Mouse (Mus musculus) CH12.LX (cell line): Measurements from ENCODE around the gene Fryl. TPM values are rescaled to one million over a fixed set of nuclear protein-coding genes. Genes with fewer than 3 reads are reported as not detected.

Source experiments
- DNase-seq: peaks from one replicate; pipeline ENCODE4 v3.0.0-alpha.2; 2013; ENCODE audit errors: extremely low read depth
- H3K27ac ChIP-seq: 2 replicates; pipeline ENCODE4 v1.5.1; 2012; ENCODE audit warnings: low read depth, mild to moderate bottlenecking, control low read depth, moderate library complexity; ENCODE audit not compliant: insufficient read depth
- H3K27me3 ChIP-seq: replicated peaks from 2 replicates; pipeline ENCODE3; 2012; ENCODE audit warnings: inconsistent platforms
- H3K36me3 ChIP-seq, 2 experiments: replicated peaks in 1 of 2; 2 replicates each; pipeline versions ENCODE3 to v1.6.1; 2012; ENCODE audit warnings: inconsistent platforms in 1 of 2, low read length in 1 of 2, mild to moderate bottlenecking in 1 of 2, mixed read lengths in 1 of 2, moderate library complexity in 1 of 2; ENCODE audit not compliant: control insufficient read depth in 1 of 2, insufficient read depth in 1 of 2
- H3K4me1 ChIP-seq, 2 experiments: 2 replicates each; pipeline ENCODE4 v1.6.1; 2012; ENCODE audit warnings: inconsistent platforms in 1 of 2, moderate library complexity in 1 of 2; ENCODE audit not compliant: insufficient read depth in 2 of 2, control insufficient read depth in 1 of 2
- H3K4me2 ChIP-seq: 2 replicates; pipeline ENCODE4 v1.6.1; 2012; ENCODE audit warnings: low read depth, mild to moderate bottlenecking, control low read depth; ENCODE audit not compliant: poor library complexity, insufficient read depth, severe bottlenecking
- H3K4me3 ChIP-seq, 3 experiments: fragments of 150-350 bp in 1 of 3; sonication (generic) in 1 of 3; replicated peaks in 1 of 3; 2 replicates each; pipeline versions ENCODE3 to v1.5.1; 2011 to 2012; ENCODE audit warnings: low read depth in 2 of 3, low read length in 2 of 3, mild to moderate bottlenecking in 2 of 3, moderate library complexity in 2 of 3, control low read depth in 1 of 3, improper control_type of control experiment in 1 of 3, inconsistent platforms in 1 of 3, mixed read lengths in 1 of 3; ENCODE audit not compliant: poor library complexity in 1 of 3
- H3K79me2 ChIP-seq: replicated peaks from 2 replicates; pipeline ENCODE4 v1.6.1; 2012; ENCODE audit warnings: mild to moderate bottlenecking, moderate library complexity; ENCODE audit not compliant: control insufficient read depth, poor library complexity, insufficient read depth, severe bottlenecking; ENCODE audit errors: extremely low read depth
- H3K9ac ChIP-seq: 2 replicates; pipeline ENCODE4 v1.6.1; 2012; ENCODE audit warnings: low read depth, mild to moderate bottlenecking, control low read depth, moderate library complexity; ENCODE audit not compliant: insufficient read depth
- H3K9me3 ChIP-seq: replicated peaks from 2 replicates; pipeline ENCODE3; 2012; ENCODE audit warnings: low read length, inconsistent platforms, mixed read lengths
- CHD2 ChIP-seq: IDR thresholded peaks from 2 replicates; pipeline ENCODE4 v1.6.1; 2011; ENCODE audit warnings: low read length, improper control_type of control experiment
- CTCF ChIP-seq, 2 experiments: IDR thresholded peaks in 1 of 2; conservative IDR thresholded peaks in 1 of 2; 2 replicates each; pipeline ENCODE4 v1.5.1; 2011 to 2012; ENCODE audit warnings: low read depth in 2 of 2, low read length in 2 of 2, improper control_type of control experiment in 1 of 2, inconsistent platforms in 1 of 2, mild to moderate bottlenecking in 1 of 2, moderate library complexity in 1 of 2
- EP300 ChIP-seq: IDR thresholded peaks from 2 replicates; pipeline ENCODE4 v1.6.1; 2011; ENCODE audit warnings: low read length, improper control_type of control experiment
- ETS1 ChIP-seq: conservative IDR thresholded peaks from 2 replicates; pipeline ENCODE4 v1.6.1; 2012; ENCODE audit warnings: low read depth, mild to moderate bottlenecking, inconsistent platforms, low read length, improper control_type of control experiment, moderate library complexity
- GABPA ChIP-seq: IDR thresholded peaks from 2 replicates; pipeline ENCODE4 v1.6.1; 2012; ENCODE audit warnings: low read depth, low read length, improper control_type of control experiment, inconsistent platforms; ENCODE audit not compliant: insufficient replicate concordance
- IRF4 ChIP-seq: IDR thresholded peaks from 2 replicates; pipeline ENCODE4 v1.6.1; 2014; ENCODE audit warnings: low read depth, mild to moderate bottlenecking, inconsistent platforms, low read length, improper control_type of control experiment
- JUND ChIP-seq: conservative IDR thresholded peaks from 2 replicates; pipeline ENCODE4 v1.6.1; 2011; ENCODE audit warnings: low read depth, low read length, improper control_type of control experiment
- MYC ChIP-seq: IDR thresholded peaks from 2 replicates; pipeline ENCODE4 v1.6.1; 2011; ENCODE audit warnings: low read depth, mild to moderate bottlenecking, improper control_type of control experiment, low read length
- NELFE ChIP-seq: IDR thresholded peaks from 2 replicates; pipeline ENCODE4 v1.6.1; 2011; ENCODE audit warnings: low read depth, low read length, improper control_type of control experiment
- NRF1 ChIP-seq: IDR thresholded peaks from 2 replicates; pipeline ENCODE4 v1.6.1; 2014; ENCODE audit warnings: low read depth, mild to moderate bottlenecking, inconsistent platforms, low read length, improper control_type of control experiment, moderate library complexity
- PAX5 ChIP-seq: IDR thresholded peaks from 2 replicates; pipeline ENCODE4 v1.6.1; 2012; ENCODE audit warnings: low read length, inconsistent platforms, mixed read lengths
- RAD21 ChIP-seq: IDR thresholded peaks from 2 replicates; pipeline ENCODE4 v1.6.1; 2011; ENCODE audit warnings: low read depth, mild to moderate bottlenecking, low read length, improper control_type of control experiment, moderate library complexity
- RCOR1 ChIP-seq: conservative IDR thresholded peaks from 2 replicates; pipeline ENCODE4 v1.6.1; 2012; ENCODE audit warnings: low read depth, mild to moderate bottlenecking, inconsistent platforms, low read length, improper control_type of control experiment
- SMC3 ChIP-seq: IDR thresholded peaks from 2 replicates; pipeline ENCODE4 v1.6.1; 2011; ENCODE audit warnings: low read depth, low read length, improper control_type of control experiment
- TCF12 ChIP-seq: IDR thresholded peaks from 2 replicates; pipeline ENCODE4 v1.6.1; 2014; ENCODE audit warnings: low read depth, mild to moderate bottlenecking, inconsistent platforms, low read length, improper control_type of control experiment
- ZNF384 ChIP-seq: IDR thresholded peaks from 2 replicates; pipeline ENCODE4 v1.6.1; 2012; ENCODE audit warnings: low read depth, low read length, improper control_type of control experiment, inconsistent platforms
- dilution Hi-C: fragments of 300-500 bp; cut with MboI; formaldehyde crosslinking; loops from 2 replicates; pipeline ENCODE4 v1.14.3; 2020; ENCODE audit warnings: low sequenced_read_pairs; ENCODE audit not compliant: extremely low pct_unique_long_range_greater_than_20kb, extremely low pct_ligation_motif_present
- in situ Hi-C: fragments of 300-500 bp; cut with MboI; formaldehyde crosslinking; loops from 3 replicates; pipeline ENCODE4 v1.14.3; 2019; ENCODE audit warnings: low sequenced_read_pairs, low pct_ligation_motif_present, low pct_unique_long_range_greater_than_20kb, mixed read lengths
- polyA plus RNA-seq: library from polyadenylated mRNA; unstranded; fragments of >175 nt; gene quantifications from 2 replicates; pipeline ENCODE4 v1.2.1, GENCODE M21; 2012; ENCODE audit warnings: low read depth; ENCODE audit not compliant: insufficient read length
- total RNA-seq, 2 experiments: library from RNA; depleted of rRNA; stranded (reverse); fragments of 300-350 nt in 1 of 2; fragments of >200 nt in 1 of 2; gene quantifications; 2 replicates each; pipeline ENCODE4 v1.2.3; 2012 to 2014

Gene Fryl
- total and polyA plus RNA-seq, 3 experiments, result 23.2 to 38.4 (median 31.3) TPM

- TF ChIP-seq ZNF384 (no peak), CHD2 (no peak), RCOR1 (peak; percentile 66; the same call in 1 of the 2 replicates), MYC (no peak; the same call in 1 of the 2 replicates)
These were observed 30.2 kb upstream of the Fryl start (continued) for GRCm38 (mm10) chr5:73286603-73287002.

- DNase-seq, result peak; percentile 44
- dilution Hi-C loops (no loop called here), in situ Hi-C loops (no loop called here)
- Histone ChIP-seq H3K9ac (0 out of 2 replicates have a peak overlapping the region, but pooled peaks have one; percentile 34), H3K27ac (no peak overlapping the region), H3K27me3 (no peaks in the 10 kb centered on the region), H3K79me2 (no peaks in the 10 kb centered on the region), H3K4me3 (no peak overlapping the region), H3K9me3 (no peaks in the 10 kb centered on the region), H3K36me3 (no peaks in the 10 kb centered on the region), H3K4me1 (peaks cover 5 to 28% of the 10 kb centered on the region in 2 experiments), H3K4me2 (peak overlapping the region; percentile 54; the same call in 1 of the 2 replicates)
- TF ChIP-seq NRF1 (no peak), ZNF384 (peak; percentile 84), IRF4 (peak; percentile 78)
These were observed 29.1 kb upstream of the Fryl start for GRCm38 (mm10) chr5:73285470-73285978.

GRCm38 (mm10) chr5:73284046-73284445 lies 27.6 kb upstream of the Fryl start:
- H3K4me1 ChIP-seq, result peaks cover 7 to 42% of the 10 kb centered on the region in 2 experiments
- H3K4me3 ChIP-seq, result no peak overlapping the region
- no peaks in the 10 kb centered on the region for H3K79me2 ChIP-seq
- dilution Hi-C loops, result no loop called here
- no peaks in the 10 kb centered on the region for H3K36me3 ChIP-seq
- H3K27ac ChIP-seq, result no peak overlapping the region
- no peak overlapping the region for H3K9ac ChIP-seq
- in situ Hi-C loops, result no loop called here
- H3K4me2 ChIP-seq, result no peak overlapping the region
- H3K9me3 ChIP-seq, result no peaks in the 10 kb centered on the region
- H3K27me3 ChIP-seq, result no peaks in the 10 kb centered on the region
- DNase-seq, result no peak
- TF ChIP-seq GABPA, result no peak
- TF ChIP-seq NELFE, result no peak
- no peak for TF ChIP-seq SMC3
- no peak for TF ChIP-seq JUND
- no peak for TF ChIP-seq PAX5
- TF ChIP-seq EP300, result no peak
- no peak for TF ChIP-seq CTCF (conservative IDR thresholded peaks at IDR 0.05 in 1 of 2, IDR thresholded peaks at IDR 0.05 in 1 of 2; ENCODE audit: low read depth in 2 of 2, low read length in 2 of 2)
- TF ChIP-seq RAD21, result no peak
- no peak for TF ChIP-seq ETS1
- TF ChIP-seq TCF12, result no peak
